Mouse (Mus musculus) kidney, adult 2 months (tissue): ENCODE measurements at regions not wholly inside any gene's neighbourhood (a gene's known extent, or its start where the extent isn't known, plus 50 kb on each side); places are given as distances from the start of the nearest gene placed in this dataset.

ENCODE experiments used
- DNase-seq: peaks from one replicate; pipeline ENCODE4 v3.0.0; 2021
- H3K27ac ChIP-seq: fragments of 200-500 bp; 2 replicates; pipeline ENCODE4 v1.5.1; 2012; ENCODE audit warnings: low read depth, low read length, control low read depth, inconsistent platforms; ENCODE audit not compliant: insufficient read depth
- H3K27me3 ChIP-seq: fragments of 200-500 bp; replicated peaks from 2 replicates; pipeline ENCODE4 v1.6.1; 2012; ENCODE audit warnings: mild to moderate bottlenecking, moderate library complexity, low read length, inconsistent platforms; ENCODE audit not compliant: control insufficient read depth, insufficient read depth
- H3K36me3 ChIP-seq: fragments of 200-500 bp; 2 replicates; pipeline ENCODE4 v1.6.1; 2012; ENCODE audit warnings: mild to moderate bottlenecking, moderate library complexity, low read length, inconsistent platforms; ENCODE audit not compliant: control insufficient read depth, insufficient read depth
- H3K4me1 ChIP-seq: fragments of 200-500 bp; 2 replicates; pipeline ENCODE4 v1.6.1; 2011; ENCODE audit warnings: low read length; ENCODE audit not compliant: control insufficient read depth, insufficient read depth
- H3K4me3 ChIP-seq: fragments of 200-500 bp; 2 replicates; pipeline ENCODE4 v1.5.1; 2011; ENCODE audit warnings: mild to moderate bottlenecking, low read depth, low read length, control low read depth; ENCODE audit not compliant: insufficient read depth
- CTCF ChIP-seq: fragments of 200-500 bp; conservative IDR thresholded peaks from 2 replicates; pipeline ENCODE4 v1.5.1; 2011; ENCODE audit warnings: low read depth, mild to moderate bottlenecking, control low read depth, low read length, moderate library complexity, mixed read lengths; ENCODE audit not compliant: insufficient read depth, insufficient read length
- POLR2A ChIP-seq: fragments of 200-500 bp; IDR thresholded peaks from one replicate; pipeline ENCODE4 v1.6.1; 2011; ENCODE audit warnings: low read depth, low read length, control low read depth
- WGBS: fragments of 180-500 bp; shearing (Covaris S2); methylation state at CpG from one replicate; pipeline ENCODE4 v1.1.7; 2018; 5-methylcytosine and 5-hydroxymethylcytosine counted together

GRCm38 (mm10) chr9:80615114-80615513 lies 149.8 kb upstream of the Impg1 start:
- no peaks in the 10 kb centered on the region for H3K27me3 ChIP-seq
- TF ChIP-seq POLR2A, result no peak
- TF ChIP-seq CTCF, result no peak
- H3K36me3 ChIP-seq, result no peaks in the 10 kb centered on the region
- 83% methylated on average over 3 of the region's 3 CpGs for WGBS
- no peaks in the 10 kb centered on the region for H3K4me1 ChIP-seq
- DNase-seq, result no peak
- H3K4me3 ChIP-seq, result no peak overlapping the region
- H3K27ac ChIP-seq, result no peak overlapping the region

GRCm38 (mm10) chr9:80600019-80600418 lies 134.7 kb upstream of the Impg1 start:
- no peak for TF ChIP-seq CTCF
- no peak for TF ChIP-seq POLR2A
- no peak for DNase-seq
- H3K4me1 ChIP-seq, result no peaks in the 10 kb centered on the region
- no peaks in the 10 kb centered on the region for H3K36me3 ChIP-seq
- no peaks in the 10 kb centered on the region for H3K27me3 ChIP-seq
- H3K27ac ChIP-seq, result no peak overlapping the region
- H3K4me3 ChIP-seq, result no peak overlapping the region

GRCm38 (mm10) chr9:80565388-80566024 lies 100.2 kb upstream of the Impg1 start:
- Histone ChIP-seq H3K4me1 (no peaks in the 10 kb centered on the region), H3K4me3 (no peak overlapping the region), H3K36me3 (no peaks in the 10 kb centered on the region), H3K27me3 (no peaks in the 10 kb centered on the region), H3K27ac (no peak overlapping the region)
- no peak for TF ChIP-seq CTCF
- no peak for TF ChIP-seq POLR2A
- 77% methylated on average over 4 of the region's 4 CpGs for WGBS
- DNase-seq, result no peak

- 79% methylated on average over 2 of the region's 2 CpGs for WGBS
- no peak for DNase-seq
Observed at GRCm38 (mm10) chr9:80563655-80564054, 98.4 kb upstream of the Impg1 start.

GRCm38 (mm10) chr9:80555531-80556067 lies 90.3 kb upstream of the Impg1 start:
- no peak for TF ChIP-seq CTCF
- TF ChIP-seq POLR2A, result no peak
- Histone ChIP-seq H3K4me3 (no peak overlapping the region), H3K36me3 (no peaks in the 10 kb centered on the region), H3K27me3 (no peaks in the 10 kb centered on the region), H3K27ac (no peak overlapping the region), H3K4me1 (no peaks in the 10 kb centered on the region)
- 52% methylated on average over 1 of the region's 1 CpGs for WGBS
- no peak for DNase-seq

More at GRCm38 (mm10) chr9:80563655-80564054, 98.4 kb upstream of the Impg1 start:
- H3K4me1 ChIP-seq, result no peaks in the 10 kb centered on the region
- no peak overlapping the region for H3K4me3 ChIP-seq
- H3K27ac ChIP-seq, result no peak overlapping the region
- TF ChIP-seq POLR2A (no peak), CTCF (no peak)
- H3K27me3 ChIP-seq, result no peaks in the 10 kb centered on the region
- no peaks in the 10 kb centered on the region for H3K36me3 ChIP-seq
